Mouse (Mus musculus): Measurements from ENCODE around the gene Cdh23. TPM values are rescaled to one million over a fixed set of nuclear protein-coding genes. Genes with fewer than 3 reads are reported as not detected.

The Cdh23 gene
- polyA plus RNA-seq, 1 experiment: 2.1 TPM

GRCm38 (mm10) chr10:60706268-60706667, 10.0 kb upstream of the Cdh23 start:
- Histone ChIP-seq H3K79me2 (ENCODE audit: control insufficient read depth, insufficient read depth) (no peaks in the 10 kb centered on the region), H3K4me2 (ENCODE audit: low read depth) (no peak overlapping the region)
- no peak for TF ChIP-seq TCF3 (IDR thresholded peaks at IDR 0.05; ENCODE audit: insufficient read length, low read depth)
- no peak for TF ChIP-seq POLR2AphosphoS2 (IDR thresholded peaks at IDR 0.05; ENCODE audit: insufficient read length, low read depth)
- TF ChIP-seq POLR2A (IDR thresholded peaks at IDR 0.05; ENCODE audit: insufficient read length, low read depth): no peak
- TF ChIP-seq CEBPB (IDR thresholded peaks at IDR 0.05; ENCODE audit: insufficient read depth, poor library complexity, severe bottlenecking): no peak
- TF ChIP-seq MAX (IDR thresholded peaks at IDR 0.05; ENCODE audit: low read depth): no peak
- no peak for TF ChIP-seq MYOG (IDR thresholded peaks at IDR 0.05; ENCODE audit: control insufficient read depth in 1 of 3, insufficient read depth in 1 of 3, insufficient read length in 2 of 3, low read depth in 2 of 3)
- TF ChIP-seq REST (IDR thresholded peaks at IDR 0.05; ENCODE audit: insufficient read depth, insufficient read length): no peak
- no peak for TF ChIP-seq USF1 (IDR thresholded peaks at IDR 0.05; ENCODE audit: low read depth)
- TF ChIP-seq TCF12 (IDR thresholded peaks at IDR 0.05; ENCODE audit: insufficient read depth, poor library complexity, severe bottlenecking): no peak
- no peak for TF ChIP-seq E2F4 (IDR thresholded peaks at IDR 0.05; ENCODE audit: insufficient read depth)
- TF ChIP-seq SRF (IDR thresholded peaks at IDR 0.05; ENCODE audit: control insufficient read depth, insufficient read length, low read depth): no peak

GRCm38 (mm10) chr10:60705134-60705533, 8.8 kb upstream of the Cdh23 start:
- Histone ChIP-seq H3K36me3 (ENCODE audit: control insufficient read depth, insufficient read depth) (no peaks in the 10 kb centered on the region), H3K79me2 (ENCODE audit: control insufficient read depth, insufficient read depth) (no peaks in the 10 kb centered on the region), H3K4me3 (no peak overlapping the region), H3ac (ENCODE audit: control insufficient read depth, insufficient read length) (no peak overlapping the region), H3K4me2 (ENCODE audit: low read depth) (no peak overlapping the region), H3K27me3 (ENCODE audit: control insufficient read depth, insufficient read depth, insufficient read length) (peaks cover 29% of the 10 kb centered on the region)
- no peak for TF ChIP-seq MAX (IDR thresholded peaks at IDR 0.05; ENCODE audit: low read depth)

More at GRCm38 (mm10) chr10:60706268-60706667, 10.0 kb upstream of the Cdh23 start:
- Histone ChIP-seq H3ac (ENCODE audit: control insufficient read depth, insufficient read length) (no peak overlapping the region), H3K36me3 (ENCODE audit: control insufficient read depth, insufficient read depth) (no peaks in the 10 kb centered on the region), H3K27me3 (ENCODE audit: control insufficient read depth, insufficient read depth, insufficient read length) (peaks cover 18% of the 10 kb centered on the region), H3K4me3 (no peak overlapping the region)

GRCm38 (mm10) chr10:60697775-60698174, 1.5 kb upstream of the Cdh23 start:
- no peaks in the 10 kb centered on the region for H3K36me3 ChIP-seq (ENCODE audit: control insufficient read depth, insufficient read depth)
- H3K4me2 ChIP-seq (ENCODE audit: low read depth): no peak overlapping the region
- no peak for TF ChIP-seq SRF (IDR thresholded peaks at IDR 0.05; ENCODE audit: control insufficient read depth, insufficient read length, low read depth)
- no peak for TF ChIP-seq USF1 (IDR thresholded peaks at IDR 0.05; ENCODE audit: low read depth)
- no peak for TF ChIP-seq E2F4 (IDR thresholded peaks at IDR 0.05; ENCODE audit: insufficient read depth)
- no peaks in the 10 kb centered on the region for H3K79me2 ChIP-seq (ENCODE audit: control insufficient read depth, insufficient read depth)
- no peak overlapping the region for H3ac ChIP-seq (ENCODE audit: control insufficient read depth, insufficient read length)
- no peak overlapping the region for H3K4me3 ChIP-seq
- peaks cover 46% of the 10 kb centered on the region for H3K27me3 ChIP-seq (ENCODE audit: control insufficient read depth, insufficient read depth, insufficient read length)

GRCm38 (mm10) chr10:60696975-60697374, 685 bp upstream of the Cdh23 start:
- no peak overlapping the region for H3K4me2 ChIP-seq (ENCODE audit: low read depth)
- H3ac ChIP-seq (ENCODE audit: control insufficient read depth, insufficient read length): no peak overlapping the region
- H3K36me3 ChIP-seq (ENCODE audit: control insufficient read depth, insufficient read depth): no peaks in the 10 kb centered on the region
- H3K4me3 ChIP-seq: no peak overlapping the region
- H3K27me3 ChIP-seq (ENCODE audit: control insufficient read depth, insufficient read depth, insufficient read length): peaks cover 48% of the 10 kb centered on the region
- H3K79me2 ChIP-seq (ENCODE audit: control insufficient read depth, insufficient read depth): no peaks in the 10 kb centered on the region
- TF ChIP-seq POLR2A (IDR thresholded peaks at IDR 0.05; ENCODE audit: insufficient read length, low read depth) (no peak), MYOG (IDR thresholded peaks at IDR 0.05; ENCODE audit: control insufficient read depth in 1 of 3, insufficient read depth in 1 of 3, insufficient read length in 2 of 3, low read depth in 2 of 3) (no peak), CEBPB (IDR thresholded peaks at IDR 0.05; ENCODE audit: insufficient read depth, poor library complexity, severe bottlenecking) (no peak), SRF (IDR thresholded peaks at IDR 0.05; ENCODE audit: control insufficient read depth, insufficient read length, low read depth) (no peak)

- Histone ChIP-seq H3ac (ENCODE audit: control insufficient read depth, insufficient read length) (no peak overlapping the region), H3K27me3 (ENCODE audit: control insufficient read depth, insufficient read depth, insufficient read length) (peaks cover 46% of the 10 kb centered on the region), H3K4me3 (no peak overlapping the region), H3K36me3 (ENCODE audit: control insufficient read depth, insufficient read depth) (no peaks in the 10 kb centered on the region), H3K79me2 (ENCODE audit: control insufficient read depth, insufficient read depth) (no peaks in the 10 kb centered on the region), H3K4me2 (ENCODE audit: low read depth) (no peak overlapping the region)
- TF ChIP-seq TCF12 (IDR thresholded peaks at IDR 0.05; ENCODE audit: insufficient read depth, poor library complexity, severe bottlenecking) (no peak), MAX (IDR thresholded peaks at IDR 0.05; ENCODE audit: low read depth) (no peak), MYOD1 (IDR thresholded peaks at IDR 0.05; ENCODE audit: control insufficient read depth in 1 of 3, insufficient read length in 2 of 3, low read depth in 2 of 3) (no peak), TCF3 (IDR thresholded peaks at IDR 0.05; ENCODE audit: insufficient read length, low read depth) (no peak), MYOG (IDR thresholded peaks at IDR 0.05; ENCODE audit: control insufficient read depth in 1 of 3, insufficient read depth in 1 of 3, insufficient read length in 2 of 3, low read depth in 2 of 3) (no peak), POLR2AphosphoS2 (IDR thresholded peaks at IDR 0.05; ENCODE audit: insufficient read length, low read depth) (no peak), POLR2A (IDR thresholded peaks at IDR 0.05; ENCODE audit: insufficient read length, low read depth) (no peak), USF1 (IDR thresholded peaks at IDR 0.05; ENCODE audit: low read depth) (no peak), CEBPB (IDR thresholded peaks at IDR 0.05; ENCODE audit: insufficient read depth, poor library complexity, severe bottlenecking) (no peak), REST (IDR thresholded peaks at IDR 0.05; ENCODE audit: insufficient read depth, insufficient read length) (no peak), E2F4 (IDR thresholded peaks at IDR 0.05; ENCODE audit: insufficient read depth) (no peak), SRF (IDR thresholded peaks at IDR 0.05; ENCODE audit: control insufficient read depth, insufficient read length, low read depth) (no peak)
Observed at GRCm38 (mm10) chr10:60691671-60692390, 4.5 kb downstream of the Cdh23 start.

Data from myocyte (in vitro differentiated cells).